In the genomic region with DNA sequence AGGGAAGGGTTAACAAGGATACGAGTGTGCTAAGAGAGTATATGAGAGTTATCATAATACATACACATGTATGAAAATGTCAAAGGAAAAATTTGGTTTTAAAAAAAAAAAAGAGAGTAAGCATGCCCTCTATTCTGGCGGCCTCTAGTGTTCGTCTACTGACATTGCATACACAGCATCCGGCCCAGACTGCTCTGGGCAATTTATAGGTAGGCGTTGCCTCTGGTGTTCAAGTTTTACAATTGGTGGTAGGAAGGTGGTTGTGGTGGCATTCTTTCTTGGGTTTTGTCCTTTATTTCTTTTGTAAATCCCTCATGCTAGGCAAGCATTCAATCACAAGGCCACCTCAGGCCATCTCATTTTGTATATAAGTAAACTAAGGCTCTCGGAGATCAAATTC, we compare ENCODE assay signal across 9 mouse cellular contexts. TPM values are rescaled to one million over a fixed set of nuclear protein-coding genes. Genes with fewer than 3 reads are reported as not detected.
DNase-seq lines count a peak whose midpoint lies in the region; ATAC-seq and TF ChIP-seq lines count a peak whose summit lies in the region.
"Had no signal": no experiment of that assay in that cellular context is flagged by ENCODE, and none has a peak within 500 bp of the region (broad histone marks: within the 10 kb centered on the region; RNA-seq: fewer than 3 reads in every experiment).

No protein-coding gene starts in this region.

- 24% methylated on average over 6 of the region's 6 CpGs for WGBS in limb, embryonic 11.5 days
- 25% methylated on average over 6 of the region's 6 CpGs for WGBS in limb, embryonic 10.5 days

- H3K27me3 ChIP-seq in limb, embryonic 11.5 days (ENCODE audit: control insufficient read depth, insufficient read depth, low read length) = no peaks in the 10 kb centered on the region
- H3K27me3 ChIP-seq in limb, embryonic 10.5 days (ENCODE audit: low read depth, poor library complexity, severe bottlenecking) = no peaks in the 10 kb centered on the region
- H3K27me3 ChIP-seq: heart, embryonic 15.5 days had no signal

- intact Hi-C loops in left cerebral cortex, adult 2 months (cut with DNase I) = loop anchor here (1.0 to 10.0 kb wide), 5 partner anchors 164 to 623 kb away; no protein-coding TSS in a partner anchor

- H3K4me1 ChIP-seq in limb, embryonic 11.5 days (ENCODE audit: control insufficient read depth, insufficient read depth, low read length) = no peaks in the 10 kb centered on the region
- H3K4me1 ChIP-seq in limb, embryonic 10.5 days = no peaks in the 10 kb centered on the region
- H3K4me1 ChIP-seq: heart, embryonic 15.5 days had no signal

- no peak overlapping the region for H3K4me2 ChIP-seq in limb, embryonic 11.5 days (ENCODE audit: low read depth, severe bottlenecking)
- H3K4me2 ChIP-seq: heart, embryonic 15.5 days had no signal

- no peak for TF ChIP-seq POLR2A in brain, embryonic 14.5 days (IDR thresholded peaks at IDR 0.05; ENCODE audit: borderline replicate concordance, extremely low read depth, insufficient read depth, insufficient read length, poor library complexity, severe bottlenecking)

- no peak overlapping the region for H3K4me3 ChIP-seq in limb, embryonic 11.5 days (ENCODE audit: low read depth, low read length)
- H3K4me3 ChIP-seq in limb, embryonic 10.5 days = no peak overlapping the region
- no peak overlapping the region for H3K4me3 ChIP-seq in left cerebral cortex, adult 2 months
- H3K4me3 ChIP-seq: heart, embryonic 15.5 days had no signal

- ATAC-seq in limb, embryonic 11.5 days (ENCODE audit: insufficient number of reproducible peaks, low FRiP score, low TSS enrichment, low read depth) = no peak

- peak; percentile 79; the same call in 1 of the 2 replicates for TF ChIP-seq CTCF in brain, embryonic 14.5 days (IDR thresholded peaks at IDR 0.05; ENCODE audit: borderline replicate concordance, extremely low read depth, insufficient read depth, insufficient read length)
- TF ChIP-seq CTCF in left cerebral cortex, adult 2 months (IDR thresholded peaks at IDR 0.05) = peak; percentile 97

- H3K9ac ChIP-seq in limb, embryonic 11.5 days (ENCODE audit: low read length) = no peak overlapping the region
- H3K9ac ChIP-seq: heart, embryonic 15.5 days had no signal

- DNase-seq in limb, embryonic 11.5 days (ENCODE audit: low spot score) = peak; percentile 61
- DNase-seq in limb, embryonic 10.5 days (ENCODE audit: low spot score) = no peak
- DNase-seq in MN1 (ENCODE audit: low spot score) = peak; percentile 6
- peak; percentile 60 for DNase-seq in brain, embryonic 14.5 days (ENCODE audit: low read depth)
- peak; percentile 25 to 55 for DNase-seq in frontal cortex, postnatal 14 days (ENCODE audit: low spot score in 2 of 2)
- peak; percentile 52 to 60 for DNase-seq in left cerebral cortex, adult 2 months (ENCODE audit: extremely low spot score in 1 of 2, low spot score in 2 of 2)
- DNase-seq in retina, postnatal 7 days (ENCODE audit: low read depth, low spot score) = peak; percentile 20
- no peak for DNase-seq in spleen, postnatal 36 days (ENCODE audit: low spot score in 2 of 2)

- no peak overlapping the region for H3K27ac ChIP-seq in limb, embryonic 11.5 days (replicated peaks; ENCODE audit: low read depth, low read length)
- H3K27ac ChIP-seq in limb, embryonic 10.5 days = no peak overlapping the region
- H3K27ac ChIP-seq in left cerebral cortex, adult 2 months = no peak overlapping the region
- H3K27ac ChIP-seq: heart, embryonic 15.5 days had no signal

- peaks cover 2% of the 10 kb centered on the region; the same call in 1 of the 2 replicates for H3K9me3 ChIP-seq in limb, embryonic 11.5 days (ENCODE audit: control insufficient read depth, low read length)
- no peaks in the 10 kb centered on the region for H3K9me3 ChIP-seq in limb, embryonic 10.5 days (replicated peaks)
- H3K9me3 ChIP-seq: heart, embryonic 15.5 days had no signal

- no peaks in the 10 kb centered on the region for H3K36me3 ChIP-seq in limb, embryonic 11.5 days (ENCODE audit: control insufficient read depth, insufficient read depth, low read length)
- H3K36me3 ChIP-seq in limb, embryonic 10.5 days = no peaks in the 10 kb centered on the region
- H3K36me3 ChIP-seq: heart, embryonic 15.5 days had no signal

RNA-seq across cellular contexts. Expression of a gene that starts 11.1 kb away (rescaled TPM):
- polyA plus RNA-seq in limb, embryonic 11.5 days (2014; fragmentation: Nextera tagmentation; extraction: Ambion mirVana) = 0.48 and 1.0 TPM in 2 replicates
- 0.68 and 0.90 TPM in 2 replicates for polyA plus RNA-seq in limb, embryonic 10.5 days (2016; fragmentation: Nextera tagmentation; extraction: Ambion mirVana)
- 0.19 and 0.27 TPM in 2 replicates for polyA plus RNA-seq in brain, embryonic 14.5 days (2012; rRNA removed)
- total RNA-seq in left cerebral cortex, adult 2 months (2021) = not detected
- polyA plus RNA-seq: heart, embryonic 15.5 days had no signal

RNA-seq across cellular contexts. Expression of a gene that starts 11.2 kb away (rescaled TPM):
- polyA plus RNA-seq in limb, embryonic 11.5 days (2014; fragmentation: Nextera tagmentation; extraction: Ambion mirVana) = not detected in 2 replicates
- polyA plus RNA-seq in limb, embryonic 10.5 days (2016; fragmentation: Nextera tagmentation; extraction: Ambion mirVana) = not detected in 2 replicates
- polyA plus RNA-seq in brain, embryonic 14.5 days (2012; rRNA removed) = not detected in 2 replicates
- total RNA-seq in left cerebral cortex, adult 2 months (2021) = not detected
- polyA plus RNA-seq: heart, embryonic 15.5 days had no signal

RNA-seq across cellular contexts. Expression of a gene that starts 18.4 kb away (rescaled TPM):
- polyA plus RNA-seq in limb, embryonic 11.5 days (2014; fragmentation: Nextera tagmentation; extraction: Ambion mirVana) = not detected in 2 replicates
- polyA plus RNA-seq in limb, embryonic 10.5 days (2016; fragmentation: Nextera tagmentation; extraction: Ambion mirVana) = not detected in 2 replicates
- polyA plus RNA-seq in brain, embryonic 14.5 days (2012; rRNA removed) = 0.04 TPM in 1 of 2 replicates, not detected in the other
- total RNA-seq in left cerebral cortex, adult 2 months (2021) = not detected
- polyA plus RNA-seq: heart, embryonic 15.5 days had no signal

RNA-seq across cellular contexts. Expression of a gene that starts 24.8 kb away (rescaled TPM):
- polyA plus RNA-seq in limb, embryonic 11.5 days (2014; fragmentation: Nextera tagmentation; extraction: Ambion mirVana) = 0.15 and 0.16 TPM in 2 replicates
- not detected in 2 replicates for polyA plus RNA-seq in limb, embryonic 10.5 days (2016; fragmentation: Nextera tagmentation; extraction: Ambion mirVana)
- 0.04 TPM in 1 of 2 replicates, not detected in the other for polyA plus RNA-seq in brain, embryonic 14.5 days (2012; rRNA removed)
- not detected for total RNA-seq in left cerebral cortex, adult 2 months (2021)
- polyA plus RNA-seq: heart, embryonic 15.5 days had no signal

RNA-seq across cellular contexts. Expression of a gene that starts 26.0 kb away (rescaled TPM):
- not detected in 2 replicates for polyA plus RNA-seq in limb, embryonic 11.5 days (2014; fragmentation: Nextera tagmentation; extraction: Ambion mirVana)
- not detected in 2 replicates for polyA plus RNA-seq in limb, embryonic 10.5 days (2016; fragmentation: Nextera tagmentation; extraction: Ambion mirVana)
- polyA plus RNA-seq in brain, embryonic 14.5 days (2012; rRNA removed) = not detected in 2 replicates
- not detected for total RNA-seq in left cerebral cortex, adult 2 months (2021)
- polyA plus RNA-seq: heart, embryonic 15.5 days had no signal

Comparison
In these comparisons a context has a peak if more than half of its experiments do, and no peak if none do; other contexts are left out.
1. DNase-seq: peak in limb, embryonic 11.5 days (single experiment), MN1 (single experiment), brain, embryonic 14.5 days (single experiment), frontal cortex, postnatal 14 days (2 of 2), left cerebral cortex, adult 2 months (2 of 2) and retina, postnatal 7 days (single experiment); none in limb, embryonic 10.5 days (single experiment) and spleen, postnatal 36 days (0 of 2).